Mouse (Mus musculus): ENCODE measurements around the gene Neurl2. TPM values are rescaled to one million over a fixed set of nuclear protein-coding genes. Genes with fewer than 3 reads are reported as not detected.

Neurl2 gene
- total and polyA plus RNA-seq, 3 experiments = 1.8 to 4.1 (median 2.1) TPM

DNA sequence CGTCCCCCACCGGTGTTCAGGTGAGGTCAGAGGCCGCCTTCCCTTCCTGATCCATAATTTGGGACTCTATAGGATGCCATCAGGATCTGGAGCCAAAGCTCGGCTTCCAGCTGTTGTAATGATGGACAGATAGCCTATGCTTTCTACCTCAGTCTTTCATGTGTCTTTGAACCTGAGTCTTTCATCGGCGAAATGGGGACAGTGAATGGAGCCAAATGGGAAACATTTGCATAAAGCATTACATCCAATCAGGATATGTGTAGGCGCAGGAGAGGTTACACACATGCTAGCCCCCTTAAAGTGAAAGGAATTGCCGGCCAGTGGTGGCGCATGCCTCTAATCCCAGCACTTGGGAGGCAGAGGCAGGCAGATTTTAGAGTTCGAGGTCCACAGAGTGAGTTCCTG, 10.1 kb downstream of the Neurl2 start:
- DNase-seq (ENCODE audit: extremely low read depth) = peak; percentile 50
- Histone ChIP-seq H3K79me2 (replicated peaks; ENCODE audit: control insufficient read depth, extremely low read depth, insufficient read depth, poor library complexity, severe bottlenecking) (no peaks in the 10 kb centered on the region; the same call in 1 of the 2 replicates), H3K9me3 (replicated peaks; ENCODE audit: low read length) (no peaks in the 10 kb centered on the region), H3K4me3 (replicated peaks in 1 of 3; ENCODE audit: low read depth in 2 of 3, low read length in 2 of 3, poor library complexity in 1 of 3) (peak overlapping the region; percentile 74 to 97 (median 89)), H3K4me2 (ENCODE audit: insufficient read depth, low read depth, poor library complexity, severe bottlenecking) (peak overlapping the region; percentile 72), H3K4me1 (ENCODE audit: control insufficient read depth in 1 of 2, insufficient read depth in 2 of 2) (peaks cover 0 to 27% of the 10 kb centered on the region in 2 experiments; a peak in 3 of 4 replicates), H3K27ac (ENCODE audit: insufficient read depth, low read depth) (peak overlapping the region; percentile 37; the same call in 1 of the 2 replicates), H3K27me3 (replicated peaks) (no peaks in the 10 kb centered on the region), H3K9ac (ENCODE audit: insufficient read depth, low read depth) (peak overlapping the region; percentile 51), H3K36me3 (replicated peaks in 1 of 2; ENCODE audit: control insufficient read depth in 1 of 2, insufficient read depth in 1 of 2, low read length in 1 of 2) (peaks cover 42 to 63% of the 10 kb centered on the region in 2 experiments)
- TF ChIP-seq MAX (IDR thresholded peaks at IDR 0.05; ENCODE audit: low read length) = no peak
- no peak for TF ChIP-seq PAX5 (IDR thresholded peaks at IDR 0.05; ENCODE audit: low read length)
- TF ChIP-seq ZNF384 (IDR thresholded peaks at IDR 0.05; ENCODE audit: low read depth, low read length) = no peak
- no peak for TF ChIP-seq MYC (IDR thresholded peaks at IDR 0.05; ENCODE audit: low read depth, low read length)
- TF ChIP-seq TBP (conservative IDR thresholded peaks at IDR 0.05; ENCODE audit: low read depth, low read length) = no peak; the same call in 1 of the 2 replicates
- TF ChIP-seq POLR2AphosphoS2 (IDR thresholded peaks at IDR 0.05; ENCODE audit: low read depth, low read length) = no peak
- no peak for TF ChIP-seq EP300 (IDR thresholded peaks at IDR 0.05; ENCODE audit: low read length)
- TF ChIP-seq SMC3 (IDR thresholded peaks at IDR 0.05; ENCODE audit: low read depth, low read length) = no peak
- no peak for TF ChIP-seq JUND (conservative IDR thresholded peaks at IDR 0.05; ENCODE audit: low read depth, low read length)
- no peak for TF ChIP-seq GABPA (IDR thresholded peaks at IDR 0.05; ENCODE audit: insufficient replicate concordance, low read depth, low read length)
- no peak for TF ChIP-seq TCF12 (IDR thresholded peaks at IDR 0.05; ENCODE audit: low read depth, low read length)
- TF ChIP-seq NRF1 (IDR thresholded peaks at IDR 0.05; ENCODE audit: low read depth, low read length) = no peak
- no peak for TF ChIP-seq JUN (IDR thresholded peaks at IDR 0.05; ENCODE audit: insufficient read depth, low read depth, low read length)
- no peak; a peak in 1 of 4 replicates for TF ChIP-seq CTCF (conservative IDR thresholded peaks at IDR 0.05 in 1 of 2, IDR thresholded peaks at IDR 0.05 in 1 of 2; ENCODE audit: low read depth in 2 of 2, low read length in 2 of 2)
- TF ChIP-seq ETS1 (conservative IDR thresholded peaks at IDR 0.05; ENCODE audit: low read depth, low read length) = no peak
- no peak for TF ChIP-seq CHD2 (IDR thresholded peaks at IDR 0.05; ENCODE audit: low read length)
- no peak for TF ChIP-seq USF2 (conservative IDR thresholded peaks at IDR 0.05; ENCODE audit: low read depth, low read length)
- no peak for TF ChIP-seq IRF4 (IDR thresholded peaks at IDR 0.05; ENCODE audit: low read depth, low read length)
- TF ChIP-seq RCOR1 (conservative IDR thresholded peaks at IDR 0.05; ENCODE audit: low read depth, low read length) = no peak
- in situ Hi-C loops (cut with MboI; ENCODE audit: low pct_ligation_motif_present, low pct_unique_long_range_greater_than_20kb, low sequenced_read_pairs) (no loop called here), dilution Hi-C loops (cut with MboI; ENCODE audit: extremely low pct_ligation_motif_present, extremely low pct_unique_long_range_greater_than_20kb, low sequenced_read_pairs) (no loop called here)

DNA sequence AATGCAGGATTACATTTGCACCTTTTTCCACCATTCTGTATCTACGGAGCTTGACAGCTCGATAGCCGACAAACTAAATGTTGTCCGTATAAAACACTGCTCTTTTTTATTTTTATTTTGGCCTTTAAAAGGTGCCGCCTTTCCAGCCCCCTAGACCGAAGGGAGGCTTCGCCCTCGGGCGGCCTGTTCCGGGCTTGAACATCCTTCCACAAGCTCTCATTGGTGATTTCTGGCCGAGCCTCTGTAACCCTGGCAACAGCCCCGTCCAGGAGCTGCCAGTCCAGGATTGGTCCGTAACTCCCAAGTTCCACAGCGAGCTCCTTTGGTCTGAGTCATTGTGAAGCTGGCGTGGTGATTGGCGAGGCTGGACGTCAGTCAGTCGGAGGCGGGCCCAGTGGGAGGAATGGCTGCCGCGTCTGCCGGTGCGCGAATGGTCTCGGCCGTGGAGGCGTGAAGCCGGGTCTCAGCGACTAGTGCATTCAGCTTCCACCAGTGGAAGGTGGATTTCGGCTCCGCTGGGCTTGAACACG, 10.6 kb downstream of the Neurl2 start, which contains the start of gene Zswim1:
TSS of gene Zswim1 (plus strand) at position 51 of the 530 bp plus-strand sequence.
- peak within 1 kb of the TSS; percentile 51 for H3K9ac ChIP-seq (ENCODE audit: insufficient read depth, low read depth)
- peak; percentile 97 for DNase-seq (ENCODE audit: extremely low read depth)
- H3K4me2 ChIP-seq (ENCODE audit: insufficient read depth, low read depth, poor library complexity, severe bottlenecking) = peak within 1 kb of the TSS; percentile 72
- H3K4me3 ChIP-seq (replicated peaks in 1 of 3; ENCODE audit: low read depth in 2 of 3, low read length in 2 of 3, poor library complexity in 1 of 3) = peak within 1 kb of the TSS; percentile 74 to 97 (median 89)
- peak within 1 kb of the TSS; percentile 37; the same call in 1 of the 2 replicates for H3K27ac ChIP-seq (ENCODE audit: insufficient read depth, low read depth)
- peaks cover 40 to 61% of the 10 kb centered on the region in 2 experiments for H3K36me3 ChIP-seq (replicated peaks in 1 of 2; ENCODE audit: control insufficient read depth in 1 of 2, insufficient read depth in 1 of 2, low read length in 1 of 2)
- H3K79me2 ChIP-seq (replicated peaks; ENCODE audit: control insufficient read depth, extremely low read depth, insufficient read depth, poor library complexity, severe bottlenecking) = no peaks in the 10 kb centered on the region; the same call in 1 of the 2 replicates
- dilution Hi-C loops (cut with MboI; ENCODE audit: extremely low pct_ligation_motif_present, extremely low pct_unique_long_range_greater_than_20kb, low sequenced_read_pairs) (no loop called here), in situ Hi-C loops (cut with MboI; ENCODE audit: low pct_ligation_motif_present, low pct_unique_long_range_greater_than_20kb, low sequenced_read_pairs) (no loop called here)
- no peaks in the 10 kb centered on the region for H3K27me3 ChIP-seq (replicated peaks)
- no peaks in the 10 kb centered on the region for H3K9me3 ChIP-seq (replicated peaks; ENCODE audit: low read length)
- peaks cover 0 to 22% of the 10 kb centered on the region in 2 experiments; a peak in 3 of 4 replicates for H3K4me1 ChIP-seq (ENCODE audit: control insufficient read depth in 1 of 2, insufficient read depth in 2 of 2)
- TF ChIP-seq KAT2A (IDR thresholded peaks at IDR 0.05; ENCODE audit: insufficient replicate concordance, low read length) = 0 out of 2 replicates have a peak, but pooled peaks have one; percentile 17
- no peak for TF ChIP-seq USF1 (IDR thresholded peaks at IDR 0.05; ENCODE audit: low read depth, low read length)
- TF ChIP-seq POLR2AphosphoS2 (IDR thresholded peaks at IDR 0.05; ENCODE audit: low read depth, low read length) = peak; percentile 67; the same call in 1 of the 2 replicates
- peak; percentile 76; the same call in 1 of the 2 replicates for TF ChIP-seq ZMIZ1 (IDR thresholded peaks at IDR 0.05; ENCODE audit: low read depth, low read length)
- no peak for TF ChIP-seq BHLHE40 (IDR thresholded peaks at IDR 0.05; ENCODE audit: low read depth, low read length)
- TF ChIP-seq JUND (conservative IDR thresholded peaks at IDR 0.05; ENCODE audit: low read depth, low read length) = peak; percentile 74
- no peak for TF ChIP-seq ZNF384 (IDR thresholded peaks at IDR 0.05; ENCODE audit: low read depth, low read length)
- no peak for TF ChIP-seq PAX5 (IDR thresholded peaks at IDR 0.05; ENCODE audit: low read length)
- no peak for TF ChIP-seq ZC3H11A (IDR thresholded peaks at IDR 0.05; ENCODE audit: low read depth, low read length)
- peak; percentile 79 for TF ChIP-seq ELF1 (IDR thresholded peaks at IDR 0.05; ENCODE audit: low read depth, low read length)
- TF ChIP-seq NELFE (IDR thresholded peaks at IDR 0.05; ENCODE audit: low read depth, low read length) = peak; percentile 87
- TF ChIP-seq JUN (IDR thresholded peaks at IDR 0.05; ENCODE audit: insufficient read depth, low read depth, low read length) = peak; percentile 49
- TF ChIP-seq HCFC1 (IDR thresholded peaks at IDR 0.05; ENCODE audit: low read depth, low read length) = peak; percentile 64
- TF ChIP-seq E2F4 (IDR thresholded peaks at IDR 0.05; ENCODE audit: insufficient replicate concordance, low read depth, low read length) = no peak
- TF ChIP-seq NRF1 (IDR thresholded peaks at IDR 0.05; ENCODE audit: low read depth, low read length) = peak; percentile 45; the same call in 1 of the 2 replicates
- peak; percentile 48; the same call in 1 of the 2 replicates for TF ChIP-seq TBP (conservative IDR thresholded peaks at IDR 0.05; ENCODE audit: low read depth, low read length)
- TF ChIP-seq MAX (IDR thresholded peaks at IDR 0.05; ENCODE audit: low read length) = no peak; the same call in 1 of the 2 replicates
- TF ChIP-seq SIN3A (IDR thresholded peaks at IDR 0.05; ENCODE audit: low read length) = peak; percentile 73; the same call in 1 of the 2 replicates
- peak; percentile 50 for TF ChIP-seq MEF2A (IDR thresholded peaks at IDR 0.05; ENCODE audit: borderline replicate concordance, low read depth, low read length)
- peak; percentile 89 for TF ChIP-seq TCF12 (IDR thresholded peaks at IDR 0.05; ENCODE audit: low read depth, low read length)
